Mouse (Mus musculus) E14TG2a.4 (cell line): Measurements from ENCODE around the gene Ambra1.

Source experiments
- CTCF ChIP-seq: conservative IDR thresholded peaks from 2 replicates; pipeline ENCODE4 v1.5.1; 2014; ENCODE audit warnings: low read length
- NANOG ChIP-seq: IDR thresholded peaks from 2 replicates; pipeline ENCODE4 v1.6.1; 2014; ENCODE audit warnings: borderline replicate concordance, low read length, mixed read lengths

- TF ChIP-seq CTCF (no peak), NANOG (no peak)
Measured at GRCm38 (mm10) chr2:91897968-91898367, 168.0 kb downstream of the Ambra1 start.
